Comparison of ENCODE assay signal across 10 mouse cellular contexts in genomic region chr5:135271563-135272165, GRCm38 (mm10). TPM values are rescaled to one million over a fixed set of nuclear protein-coding genes. Genes with fewer than 3 reads are reported as not detected.
DNase-seq lines count a peak whose midpoint lies in the region; ATAC-seq lines count a peak whose summit lies in the region.
"Had no signal": no experiment of that assay in that cellular context is flagged by ENCODE, and none has a peak within 500 bp of the region (broad histone marks: within the 10 kb centered on the region; RNA-seq: fewer than 3 reads in every experiment).

No protein-coding gene starts in this region.

- H3K9me3 ChIP-seq in limb, embryonic 13.5 days = no peaks in the 10 kb centered on the region
- no peaks in the 10 kb centered on the region for H3K9me3 ChIP-seq in liver, embryonic 12.5 days (replicated peaks)
- H3K9me3 ChIP-seq: embryonic facial prominence, embryonic 12.5 days; liver, embryonic 13.5 days had no signal

- 60% methylated on average over 12 of the region's 12 CpGs for WGBS in limb, embryonic 13.5 days
- 74% methylated on average over 12 of the region's 12 CpGs for WGBS in liver, embryonic 12.5 days (ENCODE audit: insufficient replicate concordance)

- peak overlapping the region; percentile 63 for H3K27ac ChIP-seq in limb, embryonic 13.5 days
- H3K27ac ChIP-seq in liver, embryonic 12.5 days = no peak overlapping the region
- H3K27ac ChIP-seq: embryonic facial prominence, embryonic 12.5 days; liver, embryonic 13.5 days had no signal

- peaks cover 44% of the 10 kb centered on the region for H3K4me1 ChIP-seq in limb, embryonic 13.5 days
- H3K4me1 ChIP-seq in liver, embryonic 12.5 days = no peaks in the 10 kb centered on the region
- H3K4me1 ChIP-seq: liver, embryonic 13.5 days had no signal

- H3K4me3 ChIP-seq in limb, embryonic 13.5 days = no peak overlapping the region
- no peak overlapping the region for H3K4me3 ChIP-seq in liver, embryonic 12.5 days
- H3K4me3 ChIP-seq: embryonic facial prominence, embryonic 12.5 days; liver, embryonic 13.5 days had no signal

- no peaks in the 10 kb centered on the region for H3K36me3 ChIP-seq in limb, embryonic 13.5 days
- no peaks in the 10 kb centered on the region for H3K36me3 ChIP-seq in liver, embryonic 12.5 days
- H3K36me3 ChIP-seq: embryonic facial prominence, embryonic 12.5 days; liver, embryonic 13.5 days had no signal

- no peak for ATAC-seq in limb, embryonic 13.5 days (ENCODE audit: low FRiP score, low read depth)
- no peak for ATAC-seq in inflammation-experienced regulatory T-cells, adult 6 months
- ATAC-seq in liver, embryonic 12.5 days = no peak

- H3K9ac ChIP-seq in limb, embryonic 13.5 days = no peak overlapping the region
- no peak overlapping the region for H3K9ac ChIP-seq in liver, embryonic 12.5 days
- H3K9ac ChIP-seq: embryonic facial prominence, embryonic 12.5 days; liver, embryonic 13.5 days had no signal

- H3K4me2 ChIP-seq in limb, embryonic 13.5 days (replicated peaks) = no peak overlapping the region
- no peak overlapping the region for H3K4me2 ChIP-seq in liver, embryonic 12.5 days
- H3K4me2 ChIP-seq: embryonic facial prominence, embryonic 12.5 days; liver, embryonic 13.5 days had no signal

- peaks cover 10% of the 10 kb centered on the region for H3K27me3 ChIP-seq in limb, embryonic 13.5 days
- peaks cover 25% of the 10 kb centered on the region for H3K27me3 ChIP-seq in liver, embryonic 12.5 days (replicated peaks)

- DNase-seq in adrenal gland, postnatal 10 days = peak; percentile 26
- no peak for DNase-seq in adrenal gland, adult 8-10 months
- DNase-seq in retina, postnatal 1 day = peak; percentile 19
- DNase-seq in retina, embryonic 14.5 days (ENCODE audit: low spot score) = no peak
- DNase-seq in embryo, embryonic 10.5 days (ENCODE audit: low spot score) = no peak
- DNase-seq: liver, embryonic 13.5 days had no signal

RNA-seq across cellular contexts. Expression of gene Fzd9, which starts 20.6 kb away (rescaled TPM):
- 1 to 10 TPM; 2.1 to 2.7 TPM for total RNA-seq in adrenal gland, postnatal 10 days (2021)
- total RNA-seq in adrenal gland, adult 8-10 months (2022) = 10 to 100 TPM in 1 of 4 experiments, 1 to 10 TPM in 3; 2.8 to 10.5 (median 6.3) TPM
- 19.4 and 21.1 TPM in 2 replicates for polyA plus RNA-seq in limb, embryonic 13.5 days (2015; fragmentation: Nextera tagmentation; extraction: Ambion mirVana)
- under 1 TPM in 1 of 3 experiments, not detected in 2; 0.15 TPM for polyA plus RNA-seq in inflammation-experienced regulatory T-cells, adult 6 months (2017; shearing (Covaris generic))
- polyA plus RNA-seq in liver, embryonic 12.5 days (2016; fragmentation: Nextera tagmentation; extraction: Ambion mirVana) = 0.58 and 0.74 TPM in 2 replicates

Comparison
In these comparisons a context has a peak if more than half of its experiments do, and no peak if none do; other contexts are left out.
1. DNase-seq: peak in adrenal gland, postnatal 10 days (single experiment) and retina, postnatal 1 day (single experiment); none in adrenal gland, adult 8-10 months (single experiment), retina, embryonic 14.5 days (single experiment) and embryo, embryonic 10.5 days (single experiment).
2. RNA of gene Fzd9, which starts 20.6 kb away (polyA plus RNA-seq): 19.4 to 21.1 TPM in limb, embryonic 13.5 days; 0.58 to 0.74 TPM in liver, embryonic 12.5 days and 0.15 TPM in inflammation-experienced regulatory T-cells, adult 6 months; every median in the first group is over 10 times any median in the second.